Mouse (Mus musculus): Measurements from ENCODE around the gene Chil6.

Chil6 gene

GRCm38 (mm10) chr3:106406082-106406481 is at the start of gene Chil6:
Chil6 (minus strand) TSS chr3:106406182.
- no peak for DNase-seq

- peak; percentile 40 to 53 for DNase-seq
These were observed 46.6 kb upstream of the Chil6 start for GRCm38 (mm10) chr3:106452616-106453015.

DNA sequence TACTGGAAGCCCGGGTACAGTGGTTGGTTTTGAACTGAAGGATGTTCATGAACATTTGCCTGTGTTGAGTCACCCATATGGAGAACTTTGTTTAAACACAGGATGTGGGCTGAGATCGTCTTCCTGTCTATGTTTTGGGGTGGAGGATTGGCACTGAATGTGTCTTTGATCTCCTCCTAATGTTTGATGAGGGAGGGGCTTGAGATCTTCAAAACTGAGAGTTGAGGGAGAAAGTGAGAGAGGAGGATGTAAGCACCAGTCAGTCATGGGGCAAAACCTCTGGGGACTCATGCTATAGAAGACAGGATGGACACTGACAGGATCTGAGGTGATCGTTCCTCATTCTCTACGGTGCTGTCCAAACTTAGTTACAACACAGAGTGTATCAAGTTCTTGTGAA is 43.6 kb upstream of the Chil6 start:
- peak; percentile 48 to 55 for DNase-seq

DNA sequence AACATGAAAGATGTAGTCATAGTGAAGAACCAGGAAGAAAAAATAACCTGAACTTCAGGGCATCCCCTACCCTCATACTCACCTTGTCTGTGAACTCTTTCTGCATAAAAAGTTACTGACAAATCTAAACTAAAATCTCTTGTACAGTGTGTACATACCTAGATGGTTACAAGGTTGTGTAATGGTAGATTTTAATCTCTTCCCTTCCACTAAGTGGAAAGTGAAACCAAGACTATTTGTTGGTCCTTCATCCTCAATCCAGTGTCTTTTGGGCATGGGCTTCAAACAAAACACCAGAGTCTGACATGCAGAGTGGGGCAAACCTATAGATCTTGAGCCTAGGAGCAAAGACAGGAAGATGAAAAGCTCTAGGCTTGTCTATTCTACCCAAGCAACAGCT is 43.0 kb upstream of the Chil6 start:
- no peak for DNase-seq

- peak; percentile 25 to 35 for DNase-seq
These were observed 42.6 kb upstream of the Chil6 start for GRCm38 (mm10) chr3:106448571-106448970.

Data from thymus, postnatal 36 days (tissue).